Mouse (Mus musculus) frontal cortex, postnatal 25 days (tissue): ENCODE results near the gene Hacd2.

Source experiments
- DNase-seq, 2 experiments: peaks; one replicate each; pipeline ENCODE4 v3.0.0; 2022; ENCODE audit warnings: low spot score in 2 of 2

Gene Hacd2

DNA sequence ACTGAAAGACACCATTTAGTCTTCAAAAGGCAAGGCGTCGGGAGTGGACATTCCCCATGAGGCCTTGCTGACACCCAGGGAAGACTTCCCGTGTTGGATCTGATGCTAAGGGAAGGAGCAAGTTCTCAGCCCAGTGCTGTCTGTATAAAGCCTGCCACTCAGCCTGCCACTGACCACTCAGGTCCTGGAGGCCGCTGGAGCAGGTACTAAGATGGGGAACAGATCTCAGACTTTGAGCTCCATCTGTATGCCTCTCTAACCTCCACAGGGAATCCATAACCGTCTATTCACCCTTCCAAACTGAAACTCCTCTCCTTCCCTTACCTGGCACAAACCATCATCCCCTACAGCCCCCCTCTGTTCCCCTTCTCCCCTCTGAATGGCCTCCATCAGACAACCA lies 91.3 kb downstream of the Hacd2 start:
- no peak for DNase-seq

DNA sequence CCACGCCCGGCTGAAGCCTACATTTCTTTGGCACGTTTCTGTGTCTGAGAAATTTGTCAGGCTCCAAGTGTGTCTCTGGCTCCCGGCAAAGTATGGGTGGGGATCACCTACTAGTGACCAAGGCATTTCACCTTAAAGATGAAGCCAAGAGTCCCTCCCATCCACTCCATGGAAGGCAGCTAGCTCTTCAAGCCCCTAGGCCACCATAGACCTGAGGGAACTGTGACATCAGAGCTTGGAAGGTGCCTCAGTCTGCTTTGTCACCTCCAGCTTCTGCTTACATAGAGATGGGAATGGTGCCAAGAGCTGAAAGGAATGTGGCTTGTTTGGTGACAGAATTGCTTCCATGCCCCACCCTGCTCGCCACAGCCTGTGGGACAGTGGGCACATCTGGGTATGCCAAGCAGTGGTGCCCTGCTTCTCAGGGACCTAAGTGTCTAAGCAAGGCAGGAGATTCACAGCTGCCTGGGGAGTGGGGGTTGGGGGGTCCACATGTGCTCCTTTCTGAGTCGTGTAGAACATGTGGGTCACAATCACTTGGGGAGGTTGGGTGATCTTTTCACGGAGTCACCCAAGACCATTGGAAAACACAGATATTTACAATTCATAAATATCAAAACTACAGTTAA lies 94.2 kb downstream of the Hacd2 start:
- no peak for DNase-seq

DNA sequence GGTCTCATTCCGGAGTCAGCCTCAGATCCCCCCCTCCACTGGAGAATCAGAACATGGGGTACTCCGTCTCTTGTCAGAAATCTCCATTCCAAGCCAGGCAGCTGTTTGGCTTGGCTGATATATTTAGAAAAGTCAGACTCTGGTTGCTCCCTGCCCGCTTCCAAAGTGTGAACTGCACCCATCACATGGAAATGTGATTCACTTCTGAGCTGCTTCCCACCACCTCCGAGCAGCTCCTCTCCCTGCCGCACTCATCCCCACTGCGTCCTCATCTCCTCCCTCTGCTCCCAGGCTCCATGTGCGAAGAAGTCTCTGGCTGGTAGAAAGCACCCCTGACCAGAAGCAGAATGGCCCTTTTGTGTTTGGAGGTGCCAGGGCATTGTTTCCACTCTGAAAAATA lies 95.2 kb downstream of the Hacd2 start:
- DNase-seq = no peak

GRCm38 (mm10) chr16:35120603-35121002 lies 98.4 kb downstream of the Hacd2 start:
- no peak for DNase-seq

DNA sequence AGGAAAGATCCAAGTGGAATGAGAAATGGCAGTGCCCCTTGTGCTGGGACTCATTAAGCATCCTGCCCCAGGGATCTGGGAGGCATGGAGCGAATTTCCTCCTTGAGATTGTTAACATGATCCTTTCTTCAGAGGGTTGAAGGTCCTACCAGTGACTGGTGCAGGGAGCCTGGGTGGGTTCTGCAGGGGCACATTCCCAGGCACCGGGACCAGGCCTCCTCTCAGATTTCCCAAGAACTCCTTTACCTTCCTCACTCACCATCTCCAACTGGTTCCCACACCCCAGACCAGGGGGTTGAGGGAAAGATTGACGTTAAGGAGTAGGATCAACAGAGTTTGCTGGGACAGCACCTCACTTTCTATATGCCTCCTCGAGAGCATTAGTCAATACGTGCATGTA lies 105.0 kb downstream of the Hacd2 start:
- DNase-seq = no peak

GRCm38 (mm10) chr16:35130172-35130571 lies 107.9 kb downstream of the Hacd2 start:
- no peak for DNase-seq

DNA sequence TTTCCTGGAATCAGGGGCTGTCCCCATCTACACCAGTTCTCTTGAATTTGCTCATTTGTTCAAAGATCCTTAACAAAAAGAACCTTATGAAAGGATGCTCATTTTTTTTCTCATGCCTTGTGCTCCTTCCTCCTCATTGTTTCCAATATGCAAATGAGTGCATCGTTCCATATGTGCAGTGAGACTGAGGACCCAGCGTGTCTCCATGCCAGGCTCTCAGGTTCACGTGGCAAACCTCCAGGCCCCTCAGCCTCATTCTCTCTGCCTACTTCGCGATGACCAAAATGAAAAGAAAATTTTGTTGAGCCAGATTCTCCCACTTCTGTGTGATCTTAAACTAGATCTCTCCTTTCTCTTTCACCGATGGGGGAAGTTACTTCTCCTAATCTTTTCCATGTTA lies 117.2 kb downstream of the Hacd2 start:
- DNase-seq = no peak

GRCm38 (mm10) chr16:35139873-35140619 lies 117.8 kb downstream of the Hacd2 start:
- DNase-seq = no peak

- no peak for DNase-seq
These were observed 118.4 kb downstream of the Hacd2 start for GRCm38 (mm10) chr16:35140620-35140975.

- DNase-seq = no peak
These were observed 119.6 kb downstream of the Hacd2 start for GRCm38 (mm10) chr16:35141839-35142238.

DNA sequence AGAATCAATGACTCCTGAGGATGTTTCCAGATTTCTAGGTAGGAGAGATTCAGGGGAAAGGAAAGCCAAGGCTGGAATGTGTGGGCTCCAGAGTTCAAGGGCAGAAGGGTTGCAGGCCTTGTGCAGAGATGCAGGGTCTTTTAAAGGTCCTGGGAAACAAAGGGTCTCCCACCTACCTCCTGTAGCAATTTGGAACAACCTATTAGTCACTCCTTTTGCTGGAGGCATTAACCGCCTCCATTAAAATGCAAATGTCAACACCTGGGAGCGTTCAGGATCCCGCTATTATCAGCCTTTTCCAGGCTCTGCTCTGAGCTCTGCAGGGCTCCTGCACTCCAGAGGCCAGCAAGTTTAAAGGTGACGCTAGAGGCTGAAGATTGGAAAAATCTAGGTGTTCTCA lies 123.9 kb downstream of the Hacd2 start:
- no peak for DNase-seq

- DNase-seq = no peak
These were observed 131.0 kb downstream of the Hacd2 start for GRCm38 (mm10) chr16:35153146-35153755.

DNA sequence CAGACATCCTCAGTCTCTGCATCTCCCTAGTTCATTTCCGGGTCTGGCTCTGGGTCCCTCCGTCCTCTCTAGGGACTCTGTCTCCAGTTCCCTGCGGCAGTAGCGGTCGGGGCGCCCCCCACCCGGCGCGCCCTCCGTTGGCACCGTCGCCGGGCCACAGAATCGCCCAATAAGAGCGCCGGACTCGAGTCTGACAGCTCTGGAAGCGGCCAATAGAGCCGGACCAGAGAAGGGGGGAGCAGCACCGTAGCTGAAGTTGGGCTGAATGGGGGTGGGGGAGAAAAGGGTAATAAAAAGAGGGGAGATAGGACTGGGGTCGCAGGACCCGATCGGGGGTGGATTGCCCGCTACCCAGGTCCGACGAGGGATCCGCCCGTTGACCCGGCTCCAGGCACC lies 132.0 kb downstream of the Hacd2 start:
- DNase-seq = peak; percentile 41 to 47

GRCm38 (mm10) chr16:35154641-35155390 lies 132.6 kb downstream of the Hacd2 start, which contains the start of gene Adcy5:
TSS of gene Adcy5 (plus strand) at chr16:35154877.
- DNase-seq = peak in 1 of 2 experiments; percentile 37

GRCm38 (mm10) chr16:35155391-35156305 lies 133.4 kb downstream of the Hacd2 start:
- DNase-seq = no peak

DNA sequence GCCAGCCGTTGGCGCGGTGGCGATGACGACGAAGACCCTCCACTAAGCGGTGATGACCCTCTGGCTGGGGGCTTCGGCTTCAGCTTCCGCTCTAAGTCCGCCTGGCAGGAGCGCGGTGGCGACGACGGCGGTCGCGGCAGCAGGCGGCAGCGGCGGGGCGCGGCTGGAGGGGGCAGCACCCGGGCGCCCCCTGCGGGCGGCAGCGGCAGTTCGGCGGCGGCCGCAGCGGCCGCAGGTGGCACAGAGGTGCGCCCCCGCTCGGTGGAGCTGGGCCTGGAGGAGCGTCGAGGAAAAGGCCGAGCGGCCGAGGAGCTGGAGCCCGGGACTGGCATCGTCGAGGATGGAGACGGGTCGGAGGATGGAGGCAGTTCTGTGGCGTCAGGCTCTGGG lies 134.1 kb downstream of the Hacd2 start:
- DNase-seq = no peak

DNA sequence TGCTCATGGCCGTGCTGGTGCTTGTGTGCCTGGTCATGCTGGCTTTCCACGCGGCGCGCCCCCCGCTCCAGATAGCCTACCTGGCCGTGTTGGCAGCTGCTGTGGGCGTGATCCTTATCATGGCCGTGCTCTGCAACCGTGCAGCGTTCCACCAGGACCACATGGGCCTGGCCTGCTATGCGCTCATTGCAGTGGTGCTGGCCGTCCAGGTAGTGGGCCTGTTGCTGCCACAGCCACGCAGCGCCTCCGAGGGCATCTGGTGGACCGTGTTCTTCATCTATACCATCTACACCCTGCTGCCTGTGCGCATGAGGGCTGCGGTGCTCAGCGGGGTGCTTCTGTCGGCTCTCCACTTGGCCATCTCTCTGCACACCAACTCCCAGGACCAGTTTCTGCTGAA lies 134.6 kb downstream of the Hacd2 start:
- DNase-seq = no peak
